Mouse (Mus musculus) limb, embryonic 14.5 days (tissue): ENCODE measurements at regions not wholly inside any gene's neighbourhood (a gene's known extent, or its start where the extent isn't known, plus 50 kb on each side); places are given as distances from the start of the nearest gene placed in this dataset.
A peak's percentile ranks its signal among the peaks of the same experiment; 100 is the strongest.

Experiments used
- ATAC-seq: fragments of 200-750 bp; cut with Nextera tagmentation; 2 replicates; pipeline ENCODE4 v1.8.0; 2017; ENCODE audit warnings: low read depth, moderate number of reproducible peaks, moderate TSS enrichment; ENCODE audit not compliant: low FRiP score
- DNase-seq: peaks from one replicate; pipeline ENCODE4 v3.0.0-alpha.2; 2015; ENCODE audit warnings: low spot score
- H3K27ac ChIP-seq: fragments of 300-500 bp; sonication (generic); replicated peaks from 2 replicates; pipeline ENCODE4 v1.5.1; 2014; ENCODE audit warnings: low read depth, mild to moderate bottlenecking, low read length, moderate library complexity, mixed read lengths
- H3K27me3 ChIP-seq: fragments of 300-500 bp; sonication (generic); 2 replicates; pipeline ENCODE4 v1.6.1; 2014; ENCODE audit warnings: low read length, mixed read lengths; ENCODE audit not compliant: control insufficient read depth, insufficient read depth
- H3K36me3 ChIP-seq: fragments of 300-500 bp; sonication (generic); 2 replicates; pipeline ENCODE4 v1.6.1; 2014; ENCODE audit warnings: mild to moderate bottlenecking, low read length, moderate library complexity, mixed read lengths; ENCODE audit not compliant: control insufficient read depth, insufficient read depth
- H3K4me1 ChIP-seq: fragments of 300-500 bp; sonication (generic); 2 replicates; pipeline ENCODE4 v1.6.1; 2014; ENCODE audit warnings: antibody characterized with exemption, low read length, mixed read lengths; ENCODE audit not compliant: control insufficient read depth, insufficient read depth
- H3K4me2 ChIP-seq: fragments of 300-500 bp; sonication (generic); replicated peaks from 2 replicates; pipeline ENCODE4 v1.6.1; 2014; ENCODE audit warnings: low read depth, mild to moderate bottlenecking, low read length, moderate library complexity; ENCODE audit not compliant: severe bottlenecking
- H3K4me3 ChIP-seq: fragments of 300-500 bp; sonication (generic); replicated peaks from 2 replicates; pipeline ENCODE4 v1.5.1; 2014; ENCODE audit warnings: low read length
- H3K9ac ChIP-seq: fragments of 300-500 bp; sonication (generic); 2 replicates; pipeline ENCODE4 v1.6.1; 2014; ENCODE audit warnings: mild to moderate bottlenecking, low read depth, low read length, moderate library complexity; ENCODE audit not compliant: severe bottlenecking
- H3K9me3 ChIP-seq: fragments of 300-500 bp; sonication (generic); 2 replicates; pipeline ENCODE4 v1.6.1; 2016; ENCODE audit warnings: low read length; ENCODE audit not compliant: control insufficient read depth
- POLR2A ChIP-seq: fragments of 200-500 bp; IDR thresholded peaks from 2 replicates; pipeline ENCODE4 v1.8.0; 2012; ENCODE audit warnings: inconsistent platforms, mild to moderate bottlenecking, moderate library complexity, borderline replicate concordance; ENCODE audit not compliant: insufficient read depth, insufficient read length; ENCODE audit errors: extremely low read depth
- WGBS: fragments of 180-500 bp; shearing (Covaris S2); extraction: QIAGEN DNeasy Blood & Tissue Kit; methylation state at CpG from one replicate; pipeline ENCODE4 v1.1.7; 2014; 5-methylcytosine and 5-hydroxymethylcytosine counted together

- DNase-seq: no peak
- WGBS: 52% methylated on average over 1 of the region's 1 CpGs
- Histone ChIP-seq H3K9me3 (no peaks in the 10 kb centered on the region), H3K27ac (no peak overlapping the region), H3K4me3 (no peak overlapping the region), H3K27me3 (no peaks in the 10 kb centered on the region), H3K4me1 (0 out of 2 replicates have a peak, but pooled peaks cover 12% of the 10 kb centered on the region), H3K36me3 (no peaks in the 10 kb centered on the region), H3K4me2 (no peak overlapping the region), H3K9ac (no peak overlapping the region)
- no peak for ATAC-seq
- no peak for TF ChIP-seq POLR2A
Observed at GRCm38 (mm10) chr1:193567217-193567616, 197.1 kb upstream of the Camk1g start.

- TF ChIP-seq POLR2A: no peak
- Histone ChIP-seq H3K36me3 (no peaks in the 10 kb centered on the region), H3K4me1 (0 out of 2 replicates have a peak, but pooled peaks cover 12% of the 10 kb centered on the region), H3K27me3 (no peaks in the 10 kb centered on the region), H3K9me3 (no peaks in the 10 kb centered on the region), H3K9ac (no peak overlapping the region), H3K4me2 (no peak overlapping the region), H3K4me3 (no peak overlapping the region), H3K27ac (peak overlapping the region; percentile 33; the same call in 1 of the 2 replicates)
- ATAC-seq: no peak
- peak; percentile 59 for DNase-seq
- 70% methylated on average over 3 of the region's 3 CpGs for WGBS
Observed at GRCm38 (mm10) chr1:193564225-193564624, 194.1 kb upstream of the Camk1g start.

GRCm38 (mm10) chr1:193562242-193562641 lies 192.1 kb upstream of the Camk1g start:
- Histone ChIP-seq H3K9ac (no peak overlapping the region), H3K9me3 (no peaks in the 10 kb centered on the region), H3K4me3 (no peak overlapping the region), H3K27me3 (no peaks in the 10 kb centered on the region), H3K27ac (no peak overlapping the region), H3K4me1 (0 out of 2 replicates have a peak, but pooled peaks cover 6% of the 10 kb centered on the region), H3K4me2 (no peak overlapping the region), H3K36me3 (no peaks in the 10 kb centered on the region)
- DNase-seq (no peak), ATAC-seq (no peak)
- WGBS: 81% methylated on average over 2 of the region's 2 CpGs
- TF ChIP-seq POLR2A: no peak

- no peaks in the 10 kb centered on the region for H3K9me3 ChIP-seq
- no peaks in the 10 kb centered on the region for H3K4me1 ChIP-seq
- no peak for TF ChIP-seq POLR2A
- H3K27ac ChIP-seq: no peak overlapping the region
- H3K27me3 ChIP-seq: no peaks in the 10 kb centered on the region
- no peak for DNase-seq
- no peaks in the 10 kb centered on the region for H3K36me3 ChIP-seq
- H3K9ac ChIP-seq: no peak overlapping the region
- H3K4me2 ChIP-seq: no peak overlapping the region
- ATAC-seq: no peak
- no peak overlapping the region for H3K4me3 ChIP-seq
- 12% methylated on average over 4 of the region's 4 CpGs for whole genome bisulfite sequencing
Observed at GRCm38 (mm10) chr1:193558122-193558521, 188.0 kb upstream of the Camk1g start.

GRCm38 (mm10) chr1:193554731-193555130 lies 184.6 kb upstream of the Camk1g start:
- 73% methylated on average over 3 of the region's 3 CpGs for WGBS
- TF ChIP-seq POLR2A: no peak

GRCm38 (mm10) chr1:193552348-193552747 lies 182.2 kb upstream of the Camk1g start:
- Histone ChIP-seq H3K27me3 (no peaks in the 10 kb centered on the region), H3K4me3 (no peak overlapping the region), H3K36me3 (no peaks in the 10 kb centered on the region), H3K4me1 (0 out of 2 replicates have a peak, but pooled peaks cover 4% of the 10 kb centered on the region), H3K9ac (no peak overlapping the region), H3K4me2 (no peak overlapping the region), H3K27ac (no peak overlapping the region), H3K9me3 (no peaks in the 10 kb centered on the region)
- TF ChIP-seq POLR2A: no peak
- 52% methylated on average over 2 of the region's 2 CpGs for WGBS
- ATAC-seq: no peak
- DNase-seq: no peak

More at GRCm38 (mm10) chr1:193554731-193555130, 184.6 kb upstream of the Camk1g start:
- H3K4me3 ChIP-seq: no peak overlapping the region
- H3K27me3 ChIP-seq: no peaks in the 10 kb centered on the region
- H3K36me3 ChIP-seq: no peaks in the 10 kb centered on the region
- no peak overlapping the region for H3K27ac ChIP-seq
- DNase-seq (no peak), ATAC-seq (no peak)
- H3K4me1 ChIP-seq: 0 out of 2 replicates have a peak, but pooled peaks cover 4% of the 10 kb centered on the region
- no peak overlapping the region for H3K4me2 ChIP-seq
- H3K9ac ChIP-seq: no peak overlapping the region
- no peaks in the 10 kb centered on the region for H3K9me3 ChIP-seq
